9 mouse cellular contexts compared by ENCODE assay signal in the genomic region with DNA sequence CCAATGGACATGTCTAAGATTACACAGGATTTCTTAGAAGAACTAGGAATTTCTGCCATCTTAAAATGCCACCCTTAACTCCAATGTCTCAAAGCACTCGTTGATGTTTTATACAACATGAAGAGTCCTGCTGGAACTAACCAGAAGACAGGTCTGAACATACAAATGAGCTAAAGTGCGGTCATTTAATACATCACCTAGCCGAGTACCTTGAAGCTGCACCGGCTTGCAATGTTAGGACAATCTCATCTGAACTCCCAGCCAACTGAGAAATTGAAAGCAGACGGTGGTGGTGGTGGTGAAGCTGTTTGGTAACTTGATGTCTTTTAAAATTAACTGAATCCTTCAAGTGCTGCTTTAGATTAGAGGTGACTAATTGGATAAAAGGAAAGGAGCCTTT. TPM values are rescaled to one million over a fixed set of nuclear protein-coding genes. Genes with fewer than 3 reads are reported as not detected.
DNase-seq lines count a peak whose midpoint lies in the region; ATAC-seq lines count a peak whose summit lies in the region.
"Had no signal": no experiment of that assay in that cellular context is flagged by ENCODE, and none has a peak within 500 bp of the region (broad histone marks: within the 10 kb centered on the region; RNA-seq: fewer than 3 reads in every experiment).

No protein-coding gene starts in this region.

- no peaks in the 10 kb centered on the region for H3K27me3 ChIP-seq in heart, embryonic 14.5 days (ENCODE audit: control insufficient read depth, insufficient read depth, low read length)
- peaks cover 5% of the 10 kb centered on the region; the same call in 1 of the 2 replicates for H3K27me3 ChIP-seq in hindbrain, embryonic 15.5 days
- peaks cover 22% of the 10 kb centered on the region for H3K27me3 ChIP-seq in midbrain, embryonic 13.5 days
- H3K27me3 ChIP-seq: Patski had no signal

- peaks cover 6 to 13% of the 10 kb centered on the region in 2 experiments for H3K4me1 ChIP-seq in heart, embryonic 14.5 days (ENCODE audit: control insufficient read depth in 2 of 2, insufficient read depth in 2 of 2, low read length in 2 of 2)
- H3K4me1 ChIP-seq in hindbrain, embryonic 15.5 days (replicated peaks) = peaks cover 6% of the 10 kb centered on the region
- H3K4me1 ChIP-seq in midbrain, embryonic 13.5 days (replicated peaks) = peaks cover 6% of the 10 kb centered on the region

- no peak overlapping the region for H3K27ac ChIP-seq in heart, embryonic 14.5 days (replicated peaks in 1 of 2; ENCODE audit: control insufficient read depth in 1 of 2, insufficient read depth in 1 of 2, low read depth in 2 of 2, low read length in 2 of 2)
- no peak overlapping the region for H3K27ac ChIP-seq in hindbrain, embryonic 15.5 days (replicated peaks)
- no peak overlapping the region for H3K27ac ChIP-seq in midbrain, embryonic 13.5 days

- no peak for DNase-seq in heart, postnatal 36 days
- peak; percentile 32 for DNase-seq in adipocyte (ENCODE audit: low spot score)
- no peak for DNase-seq in right cerebral cortex, adult 18-20 months
- no peak for DNase-seq in layer of hippocampus, postnatal 36 days
- no peak for DNase-seq in left cerebral cortex, postnatal 4 days

- intact Hi-C loops in heart, postnatal 36 days (cut with DNase I) = loop anchor here (2.0 kb wide), 1 partner anchor 49 kb away; no protein-coding TSS in a partner anchor
- intact Hi-C loops in left cerebral cortex, postnatal 4 days (cut with DNase I) = no loop called here

- H3K36me3 ChIP-seq in heart, embryonic 14.5 days (ENCODE audit: control insufficient read depth, insufficient read depth, low read length) = no peaks in the 10 kb centered on the region
- H3K36me3 ChIP-seq in hindbrain, embryonic 15.5 days = no peaks in the 10 kb centered on the region
- H3K36me3 ChIP-seq in midbrain, embryonic 13.5 days = no peaks in the 10 kb centered on the region

- H3K9ac ChIP-seq in heart, embryonic 14.5 days (ENCODE audit: low read length) = peak overlapping the region; percentile 78
- H3K9ac ChIP-seq in hindbrain, embryonic 15.5 days = no peak overlapping the region
- no peak overlapping the region for H3K9ac ChIP-seq in midbrain, embryonic 13.5 days (replicated peaks)

- H3K9me3 ChIP-seq in heart, embryonic 14.5 days (ENCODE audit: control insufficient read depth, low read length) = no peaks in the 10 kb centered on the region
- no peaks in the 10 kb centered on the region for H3K9me3 ChIP-seq in hindbrain, embryonic 15.5 days
- no peaks in the 10 kb centered on the region for H3K9me3 ChIP-seq in midbrain, embryonic 13.5 days

- peak overlapping the region; percentile 97 for H3K4me2 ChIP-seq in heart, embryonic 14.5 days (ENCODE audit: low read length)
- H3K4me2 ChIP-seq in hindbrain, embryonic 15.5 days = peak overlapping the region; percentile 100
- H3K4me2 ChIP-seq in midbrain, embryonic 13.5 days (replicated peaks) = peak overlapping the region; percentile 91

- H3K4me3 ChIP-seq in heart, embryonic 14.5 days (ENCODE audit: control insufficient read depth in 1 of 2, insufficient read depth in 1 of 2, low read depth in 1 of 2, low read length in 2 of 2) = peak overlapping the region in 1 of 2 experiments; percentile 73; a peak in 3 of 4 replicates
- H3K4me3 ChIP-seq in hindbrain, embryonic 15.5 days = peak overlapping the region; percentile 82
- H3K4me3 ChIP-seq in midbrain, embryonic 13.5 days (replicated peaks) = peak overlapping the region; percentile 68

- no peak for ATAC-seq in heart, embryonic 14.5 days (ENCODE audit: insufficient number of reproducible peaks, insufficient read depth, low FRiP score, low read depth)
- ATAC-seq in hindbrain, embryonic 15.5 days (ENCODE audit: low FRiP score, low read depth) = no peak
- ATAC-seq in midbrain, embryonic 13.5 days = no peak

- 41% methylated on average over 5 of the region's 5 CpGs for WGBS in heart, embryonic 14.5 days
- 64% methylated on average over 5 of the region's 5 CpGs for WGBS in hindbrain, embryonic 15.5 days
- 62% methylated on average over 5 of the region's 5 CpGs for WGBS in midbrain, embryonic 13.5 days

RNA-seq across cellular contexts. Expression of gene Mitf, which starts 0.8 kb away (rescaled TPM):
- polyA plus RNA-seq in heart, embryonic 14.5 days (2014; fragmentation: Nextera tagmentation; extraction: Ambion mirVana) = 26.4 and 28.0 TPM in 2 replicates
- total RNA-seq in heart, postnatal 36 days (2021) = 10 to 100 TPM; 52.0 to 60.2 TPM
- polyA plus RNA-seq in hindbrain, embryonic 15.5 days (2015; fragmentation: Nextera tagmentation; extraction: Ambion mirVana) = 2.1 and 2.4 TPM in 2 replicates
- polyA plus RNA-seq in midbrain, embryonic 13.5 days (2015; fragmentation: Nextera tagmentation; extraction: Ambion mirVana) = 0.72 and 0.94 TPM in 2 replicates
- 1 to 10 TPM; 8.3 to 9.3 TPM for total RNA-seq in layer of hippocampus, postnatal 36 days (2021)
- total RNA-seq in left cerebral cortex, postnatal 4 days (2021) = 1 to 10 TPM; 1.1 to 2.0 TPM

Comparison
In these comparisons a context has a peak if more than half of its experiments do, and no peak if none do; other contexts are left out.
1. RNA of gene Mitf, which starts 0.8 kb away (total RNA-seq): 52.0 to 60.2 TPM in heart, postnatal 36 days; 8.3 to 9.3 TPM in layer of hippocampus, postnatal 36 days and 1.1 to 2.0 TPM in left cerebral cortex, postnatal 4 days; every median in the first group is over 4 times any median in the second.
2. Peak in every context shown above with its lines, with median percentiles within 50 percentile points of each other: H3K4me2 ChIP-seq.